Mouse (Mus musculus): ENCODE results near the gene Abr.
A peak's percentile ranks its signal among the peaks of the same experiment; 100 is the strongest.

Gene Abr

DNA sequence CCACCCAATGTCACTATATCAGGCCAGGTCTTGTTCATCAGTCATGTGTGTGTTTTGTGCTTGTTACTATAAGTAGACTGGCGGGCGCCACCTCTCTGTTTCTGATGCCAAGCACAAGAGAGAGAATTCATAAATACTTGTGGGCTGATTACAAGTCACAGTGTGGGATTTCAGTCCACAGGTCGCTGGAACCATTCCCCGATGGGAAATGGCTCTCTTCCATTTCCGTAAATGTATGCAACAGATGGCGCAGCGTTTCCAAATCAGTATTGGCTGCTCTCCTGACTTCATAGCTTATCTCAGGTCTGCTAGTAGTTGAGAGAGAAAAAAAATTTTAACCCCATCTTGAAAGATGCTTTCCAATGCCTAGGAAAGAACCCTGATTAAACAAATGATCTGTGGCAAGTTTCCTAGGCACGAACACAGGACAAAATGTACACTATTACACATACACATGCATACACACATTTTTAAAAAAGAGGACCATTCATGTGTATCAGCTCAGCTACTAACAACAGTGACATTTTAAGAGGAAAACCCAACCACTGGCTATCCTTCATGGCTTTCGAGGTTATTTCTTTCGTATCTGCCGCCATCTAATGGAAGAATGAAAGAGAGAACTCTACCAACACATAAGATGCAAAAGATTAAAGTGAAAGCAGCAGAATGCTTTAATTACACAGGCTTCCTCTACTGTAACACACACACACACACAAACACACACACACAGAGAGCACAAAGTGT, 222.4 kb downstream of the Abr start:
- DNase-seq: peak; percentile 66

DNA sequence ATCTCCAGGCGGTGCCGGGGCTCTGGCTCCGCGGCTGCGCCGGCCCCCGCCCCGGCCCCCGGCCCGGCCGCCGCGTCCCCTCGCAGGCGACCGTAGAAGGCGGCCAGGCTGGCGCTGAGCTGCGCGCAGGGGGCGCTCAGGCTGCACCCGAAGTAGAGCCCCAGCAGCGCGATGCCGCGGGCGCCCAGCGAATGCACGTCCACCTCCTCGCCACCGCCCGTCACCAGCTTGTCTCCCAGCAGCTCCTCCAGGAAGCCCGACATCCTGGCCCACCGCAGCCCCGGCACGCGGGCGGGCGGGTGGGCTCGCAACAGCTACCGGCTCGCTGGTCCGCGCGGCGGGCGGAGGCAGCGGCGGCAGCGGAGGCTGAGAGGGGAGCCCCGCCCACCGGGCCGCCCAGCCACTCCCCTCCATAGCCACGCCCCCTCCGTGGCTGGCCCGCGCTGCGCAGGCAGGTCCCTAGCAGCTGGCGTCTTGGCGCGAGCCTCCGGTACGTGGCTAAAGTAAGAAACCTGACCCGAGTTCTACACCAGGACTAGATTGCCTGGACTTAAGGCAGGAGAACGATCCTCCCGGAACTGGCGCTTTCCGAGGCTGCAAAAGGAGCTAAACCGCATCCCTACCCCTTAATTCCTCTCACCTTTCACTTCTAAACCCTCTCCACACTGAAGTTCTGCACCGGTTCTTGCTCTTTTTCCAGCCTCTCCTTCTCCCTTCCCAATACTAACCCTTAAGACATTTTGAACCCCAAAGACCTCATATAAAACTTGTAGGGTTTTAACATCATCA, 223.1 kb downstream of the Abr start, which contains the start of gene Nxn:
TSS of gene Nxn (minus strand) at position 343 of the 789 bp plus-strand sequence.
- peak; percentile 94 for DNase-seq

- DNase-seq: no peak
Observed at GRCm38 (mm10) chr11:76398312-76398797, 223.8 kb downstream of the Abr start.

DNA sequence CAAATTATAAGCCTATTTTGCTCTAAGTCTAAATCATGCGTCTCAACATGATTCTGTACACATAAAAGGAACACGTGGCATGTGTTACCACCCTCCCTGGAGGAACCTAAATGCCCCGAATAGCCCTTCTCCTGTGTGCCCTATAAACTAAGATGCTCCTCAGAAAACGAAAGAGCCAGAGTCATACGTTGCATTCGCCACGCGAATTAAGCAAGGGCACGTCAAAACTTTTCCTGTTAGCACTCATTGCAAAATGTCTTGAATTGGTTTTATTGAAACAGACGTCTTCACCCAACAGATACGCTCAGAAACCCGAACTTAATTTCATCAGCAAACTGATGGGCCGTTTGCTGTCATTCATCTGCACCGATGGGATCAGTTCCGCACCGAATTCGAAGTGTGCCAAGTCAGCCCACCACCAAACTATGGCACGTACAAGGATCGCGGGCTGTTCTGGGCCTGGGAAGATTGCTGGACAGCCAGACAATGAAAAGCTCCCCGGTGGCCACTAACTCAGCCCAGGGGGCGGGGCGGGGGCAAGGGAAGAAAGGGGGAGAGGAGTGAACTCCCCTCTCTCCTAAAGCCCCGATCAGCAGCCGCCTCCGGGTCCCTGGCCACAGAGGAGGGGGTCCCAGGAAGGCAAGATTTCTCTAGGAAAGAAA, 224.3 kb downstream of the Abr start:
- DNase-seq: peak; percentile 66

GRCm38 (mm10) chr11:76392996-76393395, 229.1 kb downstream of the Abr start:
- no peak for DNase-seq

GRCm38 (mm10) chr11:76392532-76392931, 229.6 kb downstream of the Abr start:
- no peak for DNase-seq

GRCm38 (mm10) chr11:76388711-76389110, 233.4 kb downstream of the Abr start:
- no peak for DNase-seq

GRCm38 (mm10) chr11:76387097-76387496, 235.0 kb downstream of the Abr start:
- DNase-seq: no peak

DNA sequence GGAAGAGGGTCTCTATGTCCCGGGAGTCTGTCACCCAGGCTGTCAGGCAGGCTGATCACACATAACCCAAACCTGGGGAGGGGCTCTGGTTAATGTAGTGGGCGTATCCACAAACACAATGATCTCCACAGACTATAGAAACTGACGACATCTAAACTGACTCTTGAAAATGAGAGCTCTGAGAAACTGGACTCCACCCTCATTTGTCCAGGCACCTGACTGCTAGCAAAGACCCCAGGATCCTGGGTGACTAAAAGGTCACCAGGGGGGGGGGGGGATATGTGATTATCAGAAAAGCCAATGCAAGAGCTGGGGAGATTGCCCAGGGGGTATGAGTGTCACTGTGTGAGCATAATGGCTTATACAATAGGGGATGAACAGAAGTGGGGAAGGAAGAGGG, 236.4 kb downstream of the Abr start:
- no peak for DNase-seq

DNA sequence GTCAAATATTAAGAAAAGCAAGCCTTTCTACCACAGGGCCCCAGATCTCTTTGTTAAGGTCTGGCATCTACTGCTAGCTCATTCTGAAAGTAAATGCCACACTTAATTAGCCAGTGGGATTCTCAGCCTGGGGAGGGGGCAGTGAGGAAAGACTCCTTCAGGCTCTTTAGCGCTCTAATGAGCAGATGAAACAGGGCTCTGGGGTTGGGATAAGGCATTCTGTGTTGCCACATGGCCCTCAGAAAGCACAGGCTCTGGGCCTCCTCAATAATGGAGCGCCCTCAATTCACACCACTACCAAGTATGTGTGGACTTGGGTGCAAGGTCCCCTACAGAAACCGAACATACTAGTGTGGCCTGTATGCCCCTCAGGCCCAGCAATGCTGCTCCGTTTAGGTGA, 237.1 kb downstream of the Abr start:
- no peak for DNase-seq

DNA sequence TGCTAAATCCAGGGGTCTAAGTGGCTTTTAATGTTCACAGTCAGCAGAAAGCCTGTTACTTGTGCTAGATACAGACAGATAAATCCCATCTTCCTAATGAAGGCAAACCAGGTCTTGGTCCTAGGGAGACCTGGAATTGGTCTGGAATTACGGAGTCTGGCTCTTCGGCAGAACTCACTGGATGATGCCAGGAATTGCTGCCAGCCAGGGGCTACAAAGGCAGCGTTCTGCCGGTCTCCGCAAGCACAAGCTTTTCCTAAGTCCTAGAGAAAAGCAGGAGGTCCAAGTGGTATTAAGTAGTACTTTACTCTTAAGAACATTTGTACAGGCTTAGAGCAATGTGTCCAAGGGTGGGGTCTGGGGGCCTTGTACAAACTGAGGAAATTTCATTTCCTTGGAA, 237.8 kb downstream of the Abr start:
- DNase-seq: no peak

DNA sequence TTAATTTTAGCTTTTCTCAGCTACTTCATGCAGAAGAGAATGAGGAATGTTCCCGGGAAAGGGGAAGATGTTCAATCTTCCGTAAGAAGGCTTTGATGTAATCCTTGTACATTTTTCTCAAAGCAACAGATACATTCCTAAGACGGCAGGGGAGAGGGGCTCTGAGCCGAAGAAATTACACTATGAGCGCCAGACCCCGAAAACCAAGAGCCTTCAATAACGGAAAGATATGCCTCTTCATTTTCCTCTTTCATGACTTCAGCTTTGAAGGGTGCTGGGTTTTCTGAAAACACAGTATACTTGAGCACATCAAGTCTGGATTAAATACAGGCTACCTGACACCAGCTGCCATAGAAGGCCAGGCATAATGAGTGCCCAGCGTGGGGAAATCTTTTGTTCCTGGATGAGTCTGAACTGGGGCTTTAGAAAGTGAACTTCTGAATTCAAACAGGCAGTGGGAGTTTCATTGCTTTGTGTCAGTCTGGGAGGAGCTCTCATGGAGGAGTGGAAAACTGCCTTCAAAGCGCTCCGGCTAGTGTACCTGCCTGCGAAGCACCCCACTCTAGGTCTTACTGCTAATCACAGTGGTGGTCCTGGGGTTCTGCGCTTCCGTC, 239.3 kb downstream of the Abr start:
- DNase-seq: no peak

- no peak for DNase-seq
Observed at GRCm38 (mm10) chr11:76381201-76381885, 240.8 kb downstream of the Abr start.

GRCm38 (mm10) chr11:76379921-76380544, 242.1 kb downstream of the Abr start:
- DNase-seq: peak; percentile 37

DNA sequence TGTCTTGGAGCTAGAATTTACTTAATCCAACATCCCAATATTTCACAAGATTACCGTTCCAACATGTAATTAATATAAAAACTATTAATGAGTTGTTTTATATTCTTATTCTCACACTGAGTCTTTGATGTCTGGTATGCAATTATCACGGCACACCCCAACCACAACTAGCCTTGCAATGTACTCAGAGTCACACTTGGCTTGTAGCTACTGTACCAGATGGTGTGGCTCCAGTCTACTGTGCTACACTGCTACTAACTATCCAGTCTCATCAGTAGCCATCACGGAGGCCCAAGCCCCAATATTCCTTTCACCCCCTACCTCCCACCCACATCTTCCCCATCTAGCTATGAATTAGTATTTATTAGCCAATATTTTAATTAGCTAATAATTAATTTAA, 245.7 kb downstream of the Abr start:
- DNase-seq: no peak

- peak; percentile 91 for DNase-seq
Observed at GRCm38 (mm10) chr11:76374491-76375185, 247.5 kb downstream of the Abr start.

- no peak for DNase-seq
Observed at GRCm38 (mm10) chr11:76372534-76372933, 249.6 kb downstream of the Abr start.

GRCm38 (mm10) chr11:76372120-76372519, 250.0 kb downstream of the Abr start:
- no peak for DNase-seq

- no peak for DNase-seq
Observed at GRCm38 (mm10) chr11:76370491-76370890, 251.6 kb downstream of the Abr start.
